Mouse (Mus musculus) G1E (cell line): Measurements from ENCODE around the gene Capza1. TPM values are rescaled to one million over a fixed set of nuclear protein-coding genes. Genes with fewer than 3 reads are reported as not detected.
A peak's percentile ranks its signal among the peaks of the same experiment; 100 is the strongest.

ENCODE experiments used
- ATAC-seq: 2 replicates; pipeline ENCODE4 v1.8.0; 2016; ENCODE audit warnings: mild to moderate bottlenecking; ENCODE audit not compliant: insufficient number of reproducible peaks, poor library complexity, low FRiP score, severe bottlenecking; ENCODE audit errors: extremely low read depth
- DNase-seq: peaks from one replicate; pipeline ENCODE4 v3.0.0; 2012; ENCODE audit warnings: low spot score
- H3K27me3 ChIP-seq: 2 replicates; pipeline ENCODE4 v1.6.1; 2012; ENCODE audit warnings: mild to moderate bottlenecking, low read length, inconsistent platforms; ENCODE audit not compliant: insufficient read depth
- H3K36me3 ChIP-seq: replicated peaks from 2 replicates; pipeline ENCODE3; 2012; ENCODE audit warnings: mild to moderate bottlenecking, inconsistent platforms
- H3K4me1 ChIP-seq: 2 replicates; pipeline ENCODE4 v1.6.1; 2012; ENCODE audit warnings: low read depth, low read length, inconsistent platforms, mixed read lengths; ENCODE audit not compliant: insufficient read depth
- H3K4me3 ChIP-seq: 2 replicates; pipeline ENCODE4 v1.5.1; 2012; ENCODE audit warnings: low read depth, mild to moderate bottlenecking, inconsistent platforms, low read length, moderate library complexity, mixed read lengths
- H3K9me3 ChIP-seq: replicated peaks from 2 replicates; pipeline ENCODE4 v1.6.1; 2012; ENCODE audit warnings: inconsistent platforms
- CTCF ChIP-seq: IDR thresholded peaks from 2 replicates; pipeline ENCODE4 v1.5.1; 2012; ENCODE audit warnings: low read depth, low read length, inconsistent platforms, mixed read lengths
- GATA1 ChIP-seq: IDR thresholded peaks from 2 replicates; pipeline ENCODE4 v1.6.1; 2012; ENCODE audit warnings: borderline replicate concordance, low read length, inconsistent platforms, mixed read lengths
- GATA2 ChIP-seq: IDR thresholded peaks from 2 replicates; pipeline ENCODE4 v1.6.1; 2012; ENCODE audit warnings: low read depth, low read length, inconsistent platforms, borderline replicate concordance
- POLR2AphosphoS5 ChIP-seq: IDR thresholded peaks from 2 replicates; pipeline ENCODE4 v1.6.1; 2012; ENCODE audit warnings: low read depth, low read length, inconsistent platforms; ENCODE audit not compliant: insufficient replicate concordance
- TAL1 ChIP-seq: conservative IDR thresholded peaks from 2 replicates; pipeline ENCODE4 v1.6.1; 2012; ENCODE audit warnings: low read depth, low read length, inconsistent platforms, mixed read lengths
- polyA plus RNA-seq: library from polyadenylated mRNA; stranded (reverse); fragments of >175 nt; gene quantifications from 2 replicates; pipeline ENCODE4 v1.2.3, GENCODE M21; 2012
- total RNA-seq, 2 experiments: library from RNA; stranded (forward) in 1 of 2; stranded (reverse) in 1 of 2; fragments of 200-1000 nt in 1 of 2; fragments of >200 nt in 1 of 2; fragmentation: Nextera tagmentation in 1 of 2; gene quantifications; 2 replicates each; pipeline ENCODE4 v1.2.3; 2014 to 2017

The Capza1 gene
- total and polyA plus RNA-seq, 3 experiments: 12.5 to 182 (median 168) TPM

DNA sequence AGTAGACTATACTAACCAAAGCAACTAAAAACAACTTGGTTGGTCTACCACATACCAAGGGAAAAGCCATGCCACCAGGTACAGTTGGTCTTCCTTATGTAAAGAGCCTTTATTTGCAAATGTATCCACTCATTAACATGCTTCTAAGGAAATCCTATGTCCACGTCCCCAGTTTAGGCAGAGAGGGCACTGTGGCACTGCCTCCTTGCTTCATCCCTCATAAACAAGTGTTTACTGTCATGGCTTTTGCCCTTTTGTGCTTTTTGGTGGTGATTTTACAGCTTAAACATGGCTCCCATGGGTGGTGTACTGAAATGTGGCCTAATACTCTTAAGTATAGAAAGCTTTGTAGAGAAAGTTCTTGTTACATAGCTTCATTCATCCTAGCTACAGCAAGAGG lies 43.9 kb downstream of the Capza1 start:
- TF ChIP-seq TAL1: no peak
- TF ChIP-seq GATA1: no peak
- TF ChIP-seq GATA2: no peak
- no peak for TF ChIP-seq POLR2AphosphoS5
- no peak for TF ChIP-seq CTCF
- H3K4me3 ChIP-seq: no peak overlapping the region
- DNase-seq (no peak), ATAC-seq (no peak)
- no peaks in the 10 kb centered on the region for H3K9me3 ChIP-seq
- peaks cover 38% of the 10 kb centered on the region for H3K36me3 ChIP-seq
- H3K4me1 ChIP-seq: peaks cover 39% of the 10 kb centered on the region
- no peaks in the 10 kb centered on the region for H3K27me3 ChIP-seq

DNA sequence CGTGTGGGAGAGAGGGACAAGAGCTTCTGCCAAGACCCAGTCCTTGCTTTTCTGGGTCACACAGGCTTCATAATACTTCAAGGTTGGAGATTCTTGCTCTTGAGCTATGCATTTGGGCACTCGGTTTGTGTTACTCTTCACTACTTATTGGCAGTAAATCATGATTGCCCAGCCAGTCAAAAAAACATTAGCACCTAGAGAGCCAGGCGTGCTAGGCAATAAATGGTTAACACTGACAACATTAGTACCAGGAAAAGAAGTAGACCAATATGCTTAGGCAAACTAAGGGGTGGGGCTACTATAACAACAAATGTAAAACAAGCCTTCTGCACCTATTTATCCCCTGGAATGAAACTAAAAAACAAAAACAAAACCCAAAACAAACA lies 45.6 kb downstream of the Capza1 start:
- Histone ChIP-seq H3K4me3 (peak overlapping the region; percentile 92), H3K36me3 (peaks cover 45% of the 10 kb centered on the region), H3K27me3 (no peaks in the 10 kb centered on the region), H3K9me3 (no peaks in the 10 kb centered on the region), H3K4me1 (peaks cover 41% of the 10 kb centered on the region)
- 0 out of 2 replicates have a peak, but pooled peaks have one; percentile 5 for ATAC-seq
- DNase-seq: no peak
- TF ChIP-seq CTCF (no peak), GATA1 (no peak), POLR2AphosphoS5 (no peak), TAL1 (no peak), GATA2 (no peak)

DNA sequence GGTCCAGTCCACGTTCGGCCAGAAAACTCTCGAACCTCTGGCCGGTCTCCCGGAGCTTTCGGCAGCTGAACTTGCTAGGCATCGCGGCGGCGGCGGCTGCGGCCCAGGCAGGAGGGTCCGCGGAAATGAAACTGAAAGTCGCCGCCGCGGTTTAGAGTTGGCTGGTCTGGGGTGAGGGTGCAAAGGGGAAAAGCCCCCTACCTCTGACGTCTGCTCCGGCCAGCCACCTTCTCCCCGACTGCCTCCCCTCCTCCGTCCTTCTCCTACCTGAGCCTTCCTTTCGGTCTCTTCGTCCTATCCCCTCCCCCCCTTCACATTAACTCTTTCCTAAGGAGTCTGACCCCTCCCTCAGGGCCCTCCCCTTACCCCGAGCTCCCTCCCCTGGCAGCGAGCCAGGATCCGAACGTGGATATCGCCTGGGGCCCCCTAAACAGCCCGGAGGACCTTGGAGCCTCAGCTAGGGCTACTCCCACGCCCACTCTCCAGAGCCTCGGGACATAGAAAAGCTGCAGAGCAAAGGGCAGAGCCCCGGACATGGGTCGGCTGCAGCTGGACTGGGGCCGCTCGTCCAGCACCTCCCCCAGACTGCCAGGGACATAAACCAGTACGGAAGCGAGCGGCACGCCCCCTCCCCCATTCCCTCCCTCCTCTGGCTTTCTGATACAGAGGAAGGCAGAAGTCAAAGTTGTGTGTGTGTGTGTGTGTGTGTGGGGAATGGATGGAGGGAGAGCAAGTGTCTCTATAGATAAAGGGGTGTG lies 46.1 kb downstream of the Capza1 start, which contains the start of gene Mov10:
TSS of gene Mov10 (minus strand) at position 573 of the 758 bp plus-strand sequence.
- Histone ChIP-seq H3K4me1 (peaks cover 41% of the 10 kb centered on the region), H3K36me3 (peaks cover 48% of the 10 kb centered on the region), H3K9me3 (no peaks in the 10 kb centered on the region), H3K4me3 (peak within 1 kb of the TSS; percentile 92), H3K27me3 (no peaks in the 10 kb centered on the region)
- DNase-seq: peak; percentile 76
- peak; percentile 75 for ATAC-seq
- TF ChIP-seq TAL1 (0 out of 2 replicates have a peak, but pooled peaks have one; percentile 16), CTCF (no peak)

GRCm38 (mm10) chr3:104817481-104817990 lies 46.8 kb downstream of the Capza1 start:
- no peaks in the 10 kb centered on the region for H3K27me3 ChIP-seq
- DNase-seq (peak; percentile 53), ATAC-seq (no peak)
- H3K36me3 ChIP-seq: peaks cover 46% of the 10 kb centered on the region
- H3K9me3 ChIP-seq: no peaks in the 10 kb centered on the region
- H3K4me1 ChIP-seq: peaks cover 39% of the 10 kb centered on the region
- peak overlapping the region; percentile 92 for H3K4me3 ChIP-seq
- no peak for TF ChIP-seq POLR2AphosphoS5
- TF ChIP-seq TAL1: no peak
- TF ChIP-seq CTCF: no peak

GRCm38 (mm10) chr3:104816130-104816529 lies 48.2 kb downstream of the Capza1 start:
- H3K4me3 ChIP-seq: no peak overlapping the region
- no peaks in the 10 kb centered on the region for H3K27me3 ChIP-seq
- H3K4me1 ChIP-seq: peaks cover 36% of the 10 kb centered on the region
- TF ChIP-seq CTCF (no peak), GATA2 (no peak), POLR2AphosphoS5 (no peak), TAL1 (no peak), GATA1 (no peak)
- peaks cover 44% of the 10 kb centered on the region for H3K36me3 ChIP-seq
- ATAC-seq (no peak), DNase-seq (no peak)
- H3K9me3 ChIP-seq: no peaks in the 10 kb centered on the region

DNA sequence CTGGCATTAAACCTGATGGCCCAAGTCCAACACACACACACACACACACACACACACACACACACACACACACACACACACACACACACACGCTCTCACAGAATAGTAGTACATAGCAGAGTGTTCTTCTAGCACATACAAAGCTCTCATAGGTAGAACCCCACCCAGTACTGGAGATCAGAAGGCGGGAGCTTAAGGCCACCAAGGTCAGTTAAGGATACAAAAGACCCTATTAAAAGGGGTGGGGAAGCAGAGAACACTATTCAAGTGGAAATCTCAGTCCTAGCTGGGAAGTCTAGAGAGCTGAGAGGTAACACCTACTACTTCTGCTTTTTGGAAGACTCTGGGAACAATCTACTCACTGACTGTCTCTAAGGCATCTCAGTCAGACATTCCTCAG lies 49.0 kb downstream of the Capza1 start:
- DNase-seq (no peak), ATAC-seq (no peak)
- Histone ChIP-seq H3K36me3 (peaks cover 38% of the 10 kb centered on the region), H3K4me1 (peaks cover 33% of the 10 kb centered on the region), H3K27me3 (no peaks in the 10 kb centered on the region), H3K4me3 (no peak overlapping the region), H3K9me3 (no peaks in the 10 kb centered on the region)
- no peak for TF ChIP-seq POLR2AphosphoS5
- no peak for TF ChIP-seq CTCF
- no peak for TF ChIP-seq TAL1
- TF ChIP-seq GATA1: no peak
- no peak for TF ChIP-seq GATA2
